Mouse (Mus musculus) limb, embryonic 10.5 days (tissue): ENCODE results near the gene Clps. TPM values are rescaled to one million over a fixed set of nuclear protein-coding genes. Genes with fewer than 3 reads are reported as not detected.

Experiments used
- DNase-seq: peaks from one replicate; pipeline ENCODE4 v3.0.0-alpha.2; 2017; ENCODE audit warnings: low spot score
- H3K27ac ChIP-seq: fragments of 300-500 bp; sonication (generic); 2 replicates; pipeline ENCODE4 v1.5.1; 2016; ENCODE audit warnings: mild to moderate bottlenecking
- H3K27me3 ChIP-seq: fragments of 300-500 bp; sonication (generic); 2 replicates; pipeline ENCODE4 v1.6.1; 2016; ENCODE audit warnings: low read depth, mild to moderate bottlenecking; ENCODE audit not compliant: poor library complexity, severe bottlenecking
- H3K36me3 ChIP-seq: fragments of 300-500 bp; sonication (generic); 2 replicates; pipeline ENCODE4 v1.6.1; 2016; ENCODE audit warnings: mild to moderate bottlenecking, moderate library complexity
- H3K4me1 ChIP-seq: fragments of 300-500 bp; sonication (generic); 2 replicates; pipeline ENCODE4 v1.6.1; 2016
- H3K4me3 ChIP-seq: fragments of 300-500 bp; sonication (generic); 2 replicates; pipeline ENCODE4 v1.5.1; 2016; ENCODE audit warnings: mild to moderate bottlenecking, moderate library complexity
- H3K9me3 ChIP-seq: fragments of 300-500 bp; sonication (generic); replicated peaks from 2 replicates; pipeline ENCODE4 v1.6.1; 2016; ENCODE audit warnings: mild to moderate bottlenecking
- WGBS: fragments of 180-500 bp; shearing (Covaris S2); methylation state at CpG from one replicate; pipeline ENCODE4 v1.1.7; 2016; 5-methylcytosine and 5-hydroxymethylcytosine counted together
- polyA plus RNA-seq: library from polyadenylated mRNA; unstranded; fragments of >200 nt; fragmentation: Nextera tagmentation; extraction: Ambion mirVana; gene quantifications from 2 replicates; pipeline ENCODE4 v1.2.1, GENCODE M21; 2016

Gene Clps
- polyA plus RNA-seq, 1 experiment from 2014 or later = not detected

DNA sequence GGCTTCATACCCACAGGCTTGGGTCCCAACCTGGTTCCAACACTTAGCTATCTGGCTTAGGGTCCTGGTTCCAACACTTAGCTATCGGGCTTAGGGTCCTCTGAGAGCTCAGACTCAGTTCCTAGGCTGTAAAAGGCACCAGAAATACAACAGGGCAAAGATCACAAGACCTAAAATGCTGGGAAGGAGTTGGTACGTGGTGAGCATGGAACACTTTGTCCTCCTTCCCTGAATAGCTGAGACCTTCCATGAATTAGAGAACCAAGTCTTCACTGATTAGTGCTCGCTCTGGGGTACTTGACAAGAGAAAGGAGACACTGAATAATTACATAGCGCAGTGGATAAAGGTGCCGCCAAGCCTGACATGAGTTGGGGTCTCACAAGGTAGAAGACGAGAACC lies 38.6 kb downstream of the Clps start:
- WGBS = 37% methylated on average over 6 of the region's 6 CpGs
- Histone ChIP-seq H3K27ac (peak overlapping the region; percentile 93; the same call in 1 of the 2 replicates), H3K27me3 (peaks cover 60% of the 10 kb centered on the region), H3K36me3 (no peaks in the 10 kb centered on the region; the same call in 1 of the 2 replicates), H3K4me1 (peaks cover 44% of the 10 kb centered on the region), H3K4me3 (peak overlapping the region; percentile 72; the same call in 1 of the 2 replicates), H3K9me3 (no peaks in the 10 kb centered on the region)
- DNase-seq = no peak

DNA sequence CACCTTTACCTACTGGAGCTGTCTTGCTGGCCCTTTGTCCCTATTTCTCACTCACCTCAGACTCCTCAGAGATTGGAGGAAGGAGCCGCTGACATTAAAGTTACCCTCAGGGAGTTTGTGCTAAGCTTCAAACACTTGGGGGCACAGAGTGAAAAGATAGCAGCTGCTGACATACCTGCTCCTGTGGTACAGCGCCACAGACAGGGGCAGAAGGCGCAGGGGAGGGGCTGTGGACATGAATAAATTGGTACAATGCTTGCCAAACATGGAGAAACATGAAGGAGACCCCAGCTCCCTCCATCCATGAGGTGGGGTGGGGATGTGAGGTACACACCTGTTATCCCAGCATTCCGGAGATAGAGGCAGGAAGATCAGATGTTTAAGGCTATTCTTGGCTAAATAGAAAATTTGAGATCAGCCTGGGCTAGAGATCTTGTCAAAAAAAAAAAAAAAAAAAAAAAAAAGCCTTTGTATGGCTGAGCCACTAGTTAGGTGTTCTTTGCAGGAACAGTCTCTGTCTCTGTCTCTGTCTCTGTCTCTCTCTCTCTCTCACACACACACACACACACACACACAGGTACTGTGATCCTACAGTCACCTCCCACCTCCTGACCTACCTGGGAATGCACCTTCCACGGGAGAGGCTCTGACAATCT lies 39.4 kb downstream of the Clps start:
- peaks cover 44% of the 10 kb centered on the region for H3K4me1 ChIP-seq
- DNase-seq = no peak
- H3K27ac ChIP-seq = no peak overlapping the region
- H3K4me3 ChIP-seq = no peak overlapping the region
- H3K36me3 ChIP-seq = no peaks in the 10 kb centered on the region; the same call in 1 of the 2 replicates
- no peaks in the 10 kb centered on the region for H3K9me3 ChIP-seq
- 58% methylated on average over 5 of the region's 5 CpGs for WGBS
- peaks cover 67% of the 10 kb centered on the region for H3K27me3 ChIP-seq

DNA sequence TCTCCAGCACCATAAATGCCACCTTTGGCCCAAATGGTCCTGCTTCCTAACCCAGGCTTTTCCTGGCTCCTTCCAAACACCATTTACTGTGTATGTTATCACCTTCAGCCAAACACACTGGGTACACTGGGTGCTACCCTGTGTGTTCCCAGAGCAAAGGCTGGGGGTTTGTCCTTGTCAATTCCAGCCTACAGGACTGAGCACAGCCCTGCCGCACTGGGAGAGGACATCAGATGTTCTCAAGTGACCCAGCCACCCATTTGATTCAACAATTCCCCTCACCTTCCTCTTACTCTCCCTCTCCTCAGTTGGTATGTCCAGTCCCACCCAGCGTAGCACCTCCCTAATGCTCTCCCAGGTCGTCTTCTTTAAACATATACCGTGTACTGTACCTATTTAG lies 40.0 kb downstream of the Clps start:
- no peak overlapping the region for H3K4me3 ChIP-seq
- peaks cover 74% of the 10 kb centered on the region for H3K27me3 ChIP-seq
- peaks cover 44% of the 10 kb centered on the region for H3K4me1 ChIP-seq
- no peaks in the 10 kb centered on the region; the same call in 1 of the 2 replicates for H3K36me3 ChIP-seq
- no peak for DNase-seq
- 77% methylated on average over 4 of the region's 4 CpGs for WGBS
- H3K27ac ChIP-seq = no peak overlapping the region
- no peaks in the 10 kb centered on the region for H3K9me3 ChIP-seq

DNA sequence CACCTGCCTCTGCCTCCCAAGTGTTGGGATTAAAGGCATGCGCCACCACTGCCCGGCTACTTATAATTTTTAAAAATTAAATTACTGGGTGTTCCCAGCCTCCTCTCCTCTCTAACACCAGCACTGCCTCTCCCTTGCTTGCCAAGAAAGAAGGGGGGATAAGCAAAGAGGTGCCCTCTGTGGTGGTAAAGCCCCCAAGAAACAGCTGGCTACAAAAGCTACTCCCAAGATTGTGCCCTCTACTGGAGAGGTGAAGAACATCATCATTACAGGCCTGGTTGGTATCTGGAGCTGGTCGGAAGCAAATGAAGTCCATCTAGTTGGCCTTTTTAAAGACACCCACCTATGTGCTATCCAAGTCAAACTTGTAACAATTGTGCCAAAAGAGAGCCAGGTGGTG lies 40.7 kb downstream of the Clps start:
- 96% methylated on average over 3 of the region's 3 CpGs for WGBS
- H3K27me3 ChIP-seq = peaks cover 80% of the 10 kb centered on the region
- H3K9me3 ChIP-seq = no peaks in the 10 kb centered on the region
- peaks cover 44% of the 10 kb centered on the region for H3K4me1 ChIP-seq
- no peak for DNase-seq
- H3K4me3 ChIP-seq = no peak overlapping the region
- H3K27ac ChIP-seq = no peak overlapping the region
- H3K36me3 ChIP-seq = no peaks in the 10 kb centered on the region; the same call in 1 of the 2 replicates

DNA sequence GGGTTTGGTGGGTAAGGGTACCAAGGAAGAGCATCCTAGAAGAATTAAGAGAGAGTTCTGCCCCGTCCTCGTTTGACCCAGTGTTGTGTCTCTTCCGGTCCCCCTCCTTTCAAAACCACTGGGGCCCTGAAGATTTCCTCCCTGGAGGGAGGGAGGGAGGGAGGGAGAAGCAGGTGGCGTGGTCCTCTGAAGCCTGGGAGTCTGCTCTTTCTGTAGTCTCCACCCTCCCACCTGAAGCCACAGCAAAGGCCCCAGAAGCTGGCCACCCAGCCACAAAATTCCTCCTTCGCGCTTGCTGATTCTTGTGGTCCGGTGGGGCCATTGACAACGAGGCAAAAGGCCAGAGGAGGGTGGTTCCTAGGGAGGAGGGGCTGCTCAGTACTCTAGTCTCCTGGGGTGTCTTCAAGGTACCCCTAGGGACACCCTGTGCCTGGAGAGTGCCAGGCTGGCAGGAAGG lies 41.9 kb downstream of the Clps start:
- WGBS = 26% methylated on average over 8 of the region's 8 CpGs
- Histone ChIP-seq H3K4me3 (peak overlapping the region; percentile 55), H3K36me3 (no peaks in the 10 kb centered on the region; the same call in 1 of the 2 replicates), H3K9me3 (no peaks in the 10 kb centered on the region), H3K27me3 (peaks cover 80% of the 10 kb centered on the region), H3K4me1 (peaks cover 42% of the 10 kb centered on the region), H3K27ac (peak overlapping the region; percentile 75)
- no peak for DNase-seq

DNA sequence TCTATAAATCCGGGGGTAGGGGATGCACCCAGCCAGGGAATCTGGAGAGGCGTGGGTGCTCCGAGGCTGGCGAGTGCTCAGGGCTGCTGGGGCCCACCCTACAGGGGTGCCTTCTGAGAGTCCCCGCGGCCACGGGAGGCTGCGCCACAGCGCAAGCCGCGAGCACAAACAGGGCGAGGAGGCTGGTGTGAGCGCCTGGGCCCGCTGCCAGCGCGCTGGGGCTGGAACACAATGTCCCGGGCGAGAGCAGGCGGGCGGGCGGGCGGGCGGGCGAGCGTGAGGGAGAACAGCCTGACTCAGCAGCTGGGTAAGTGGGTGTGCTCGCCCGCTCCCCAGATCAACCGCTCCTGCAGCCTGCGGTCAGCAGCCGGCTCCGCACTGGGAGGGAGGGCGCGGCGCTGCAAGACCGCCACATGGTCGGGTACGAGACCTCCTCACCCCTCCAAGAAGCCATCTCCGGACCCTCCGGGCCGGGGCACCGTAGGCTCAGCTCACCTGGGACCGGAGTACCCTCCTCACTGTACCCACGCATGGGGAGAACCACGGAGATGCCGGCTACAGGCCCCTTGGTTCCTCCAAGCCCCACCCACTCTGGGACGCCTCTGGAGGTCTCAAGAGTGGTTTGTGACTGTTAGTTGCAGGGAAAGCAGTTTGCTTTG lies 42.5 kb downstream of the Clps start:
- H3K4me3 ChIP-seq = peak overlapping the region; percentile 55
- peak; percentile 71 for DNase-seq
- under 1% methylated on average over 46 of the region's 46 CpGs for WGBS
- H3K9me3 ChIP-seq = no peaks in the 10 kb centered on the region
- H3K27ac ChIP-seq = peak overlapping the region; percentile 75
- peaks cover 80% of the 10 kb centered on the region for H3K27me3 ChIP-seq
- H3K36me3 ChIP-seq = no peaks in the 10 kb centered on the region; the same call in 1 of the 2 replicates
- H3K4me1 ChIP-seq = peaks cover 36% of the 10 kb centered on the region

DNA sequence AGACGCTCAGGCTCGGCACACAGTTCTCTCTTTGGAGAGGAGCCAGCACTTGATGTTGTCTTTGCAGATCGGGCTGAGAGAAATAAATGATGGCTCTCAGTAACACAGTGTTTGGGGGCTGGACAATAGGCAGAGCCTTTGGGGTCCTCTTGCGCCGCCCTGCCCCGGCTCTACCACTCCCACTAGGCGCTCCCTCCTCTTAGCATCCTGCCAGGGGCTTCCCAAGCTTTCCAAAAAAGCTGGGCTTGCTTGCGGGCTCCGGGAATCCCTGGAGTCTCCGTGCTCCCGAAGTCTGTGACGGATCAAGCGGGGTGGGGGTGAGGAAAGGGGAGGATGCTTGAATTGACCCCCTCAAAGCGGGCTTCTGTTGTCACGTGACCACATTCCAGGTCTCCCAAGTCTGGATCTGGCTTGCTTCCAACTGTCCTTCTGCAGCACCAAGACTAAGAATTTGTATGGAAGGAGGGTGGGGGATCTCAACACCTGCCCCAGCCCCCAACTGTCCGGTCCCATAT lies 43.1 kb downstream of the Clps start, which contains the start of gene Fkbp5:
TSS of gene Fkbp5 (minus strand) at position 87 of the 515 bp plus-strand sequence.
- Histone ChIP-seq H3K9me3 (no peaks in the 10 kb centered on the region), H3K4me1 (peaks cover 39% of the 10 kb centered on the region), H3K27me3 (peaks cover 86% of the 10 kb centered on the region), H3K27ac (peak within 1 kb of the TSS; percentile 75), H3K4me3 (peak within 1 kb of the TSS; percentile 55), H3K36me3 (no peaks in the 10 kb centered on the region; the same call in 1 of the 2 replicates)
- DNase-seq = no peak
- WGBS = 4% methylated on average over 16 of the region's 16 CpGs

DNA sequence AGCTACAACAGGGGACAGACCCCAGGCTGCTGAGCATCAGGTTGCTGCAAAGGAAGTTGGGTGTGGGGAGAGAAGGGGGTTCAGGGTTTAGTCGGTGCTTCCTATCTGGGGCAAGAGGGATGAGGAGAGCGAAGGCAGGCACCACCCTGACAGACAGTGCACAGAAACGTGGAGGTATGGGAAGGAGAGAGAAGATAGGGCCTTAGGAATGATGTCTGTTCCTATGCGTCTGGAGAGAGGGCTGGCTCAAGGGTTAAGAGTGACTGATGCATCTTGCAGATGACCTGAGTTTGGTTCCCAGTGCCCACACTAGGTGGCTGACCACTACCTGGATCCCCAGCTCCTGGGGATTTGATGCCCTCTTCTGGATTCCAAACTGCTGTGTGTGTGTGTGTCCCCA lies 43.7 kb downstream of the Clps start:
- H3K4me3 ChIP-seq = no peak overlapping the region; the same call in 1 of the 2 replicates
- peaks cover 39% of the 10 kb centered on the region for H3K4me1 ChIP-seq
- no peak for DNase-seq
- no peak overlapping the region for H3K27ac ChIP-seq
- H3K36me3 ChIP-seq = no peaks in the 10 kb centered on the region; the same call in 1 of the 2 replicates
- WGBS = 73% methylated on average over 4 of the region's 4 CpGs
- peaks cover 85% of the 10 kb centered on the region for H3K27me3 ChIP-seq
- no peaks in the 10 kb centered on the region for H3K9me3 ChIP-seq

DNA sequence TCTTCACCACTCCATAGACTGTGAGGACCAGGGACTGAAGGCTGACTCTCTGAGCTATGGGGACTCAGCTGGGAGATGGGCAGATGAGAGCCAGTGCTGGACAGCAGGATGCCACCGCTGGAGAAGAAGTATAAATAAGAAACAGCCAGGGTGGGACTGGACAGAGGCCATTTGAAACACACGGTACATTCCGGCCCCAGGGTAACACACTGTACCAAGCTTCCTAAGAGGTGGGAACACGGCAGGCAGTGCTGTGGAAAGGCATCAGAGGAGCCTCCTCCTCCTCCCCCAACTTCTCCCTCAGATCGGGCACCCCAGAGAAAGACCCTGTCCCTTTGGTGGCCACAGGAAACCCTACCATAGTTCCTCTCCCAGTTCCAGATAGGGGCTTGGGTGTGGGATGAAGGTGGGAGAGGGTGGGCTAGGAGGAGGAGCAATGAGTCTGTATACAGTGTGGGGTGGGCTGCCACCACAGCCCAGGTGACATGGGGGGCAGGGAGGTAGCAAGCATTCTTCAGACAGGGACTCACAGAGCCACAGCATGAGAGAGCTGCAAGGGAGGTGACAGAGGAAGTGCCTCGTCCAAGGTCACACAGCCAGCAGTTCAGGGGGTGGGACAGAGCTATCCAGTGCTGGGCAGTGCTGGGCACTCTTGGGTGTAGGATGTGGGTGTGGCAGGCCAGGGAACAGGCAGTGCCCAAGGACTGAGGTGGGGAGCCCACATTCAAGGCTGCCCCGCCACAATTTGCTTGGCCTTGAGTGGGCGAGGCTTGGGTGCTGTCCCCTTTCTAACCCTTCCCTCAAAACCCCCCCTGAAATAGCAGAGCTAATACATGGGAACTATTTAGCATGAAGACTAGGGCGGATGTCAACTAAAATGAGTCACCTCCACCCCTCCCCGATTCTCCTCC lies 44.9 kb downstream of the Clps start:
- DNase-seq = no peak
- H3K27ac ChIP-seq = no peak overlapping the region
- WGBS = 70% methylated on average over 10 of the region's 10 CpGs
- peaks cover 44% of the 10 kb centered on the region for H3K4me1 ChIP-seq
- H3K4me3 ChIP-seq = no peak overlapping the region
- H3K9me3 ChIP-seq = no peaks in the 10 kb centered on the region
- no peaks in the 10 kb centered on the region; the same call in 1 of the 2 replicates for H3K36me3 ChIP-seq
- peaks cover 84% of the 10 kb centered on the region for H3K27me3 ChIP-seq

DNA sequence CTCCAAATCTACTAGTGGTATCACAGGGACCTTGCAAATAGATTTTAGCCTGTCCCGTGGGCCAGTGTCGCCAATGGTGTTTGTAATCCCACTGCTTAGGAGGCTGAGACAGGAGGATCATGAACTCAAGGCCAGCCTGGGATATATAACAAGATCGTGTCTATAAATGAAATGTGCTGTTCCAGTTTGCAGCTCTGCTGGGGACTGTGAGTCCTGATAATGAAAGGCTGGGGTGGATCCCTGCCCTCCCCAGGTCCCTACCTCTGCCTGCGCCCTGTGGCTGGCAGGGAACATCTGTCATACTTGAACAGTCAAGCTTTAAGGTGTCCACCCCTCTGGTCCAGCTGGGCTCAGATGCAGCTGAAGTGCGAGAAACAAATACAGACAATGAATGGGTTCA lies 46.0 kb downstream of the Clps start:
- Histone ChIP-seq H3K36me3 (no peaks in the 10 kb centered on the region; the same call in 1 of the 2 replicates), H3K9me3 (no peaks in the 10 kb centered on the region), H3K27ac (no peak overlapping the region), H3K4me1 (peaks cover 50% of the 10 kb centered on the region), H3K4me3 (no peak overlapping the region), H3K27me3 (peaks cover 74% of the 10 kb centered on the region)
- WGBS = 84% methylated on average over 5 of the region's 5 CpGs
- DNase-seq = no peak

DNA sequence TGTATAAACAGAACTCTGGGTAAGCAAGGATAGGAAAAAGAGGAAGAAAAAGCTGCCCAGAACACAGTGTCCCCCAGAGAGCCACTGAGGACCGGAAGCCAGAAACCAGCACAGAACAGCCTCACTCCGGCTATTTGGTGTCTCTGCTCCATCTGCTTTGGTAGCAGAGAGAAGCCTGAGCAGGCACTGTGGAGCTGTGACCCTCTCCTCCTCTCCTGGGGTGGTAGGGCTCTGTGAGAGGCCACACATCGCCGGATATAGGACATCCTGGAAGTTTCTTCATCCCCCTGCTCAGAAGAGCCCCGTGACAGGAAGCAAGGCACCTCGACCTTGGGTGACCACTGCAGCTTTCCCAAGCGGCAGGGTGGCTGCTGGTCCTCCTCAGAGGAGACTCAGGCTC lies 46.7 kb downstream of the Clps start:
- H3K4me1 ChIP-seq = peaks cover 48% of the 10 kb centered on the region
- no peak for DNase-seq
- 67% methylated on average over 7 of the region's 7 CpGs for WGBS
- no peak overlapping the region for H3K4me3 ChIP-seq
- H3K9me3 ChIP-seq = no peaks in the 10 kb centered on the region
- H3K27me3 ChIP-seq = peaks cover 69% of the 10 kb centered on the region
- no peak overlapping the region; the same call in 1 of the 2 replicates for H3K27ac ChIP-seq
- no peaks in the 10 kb centered on the region; the same call in 1 of the 2 replicates for H3K36me3 ChIP-seq

DNA sequence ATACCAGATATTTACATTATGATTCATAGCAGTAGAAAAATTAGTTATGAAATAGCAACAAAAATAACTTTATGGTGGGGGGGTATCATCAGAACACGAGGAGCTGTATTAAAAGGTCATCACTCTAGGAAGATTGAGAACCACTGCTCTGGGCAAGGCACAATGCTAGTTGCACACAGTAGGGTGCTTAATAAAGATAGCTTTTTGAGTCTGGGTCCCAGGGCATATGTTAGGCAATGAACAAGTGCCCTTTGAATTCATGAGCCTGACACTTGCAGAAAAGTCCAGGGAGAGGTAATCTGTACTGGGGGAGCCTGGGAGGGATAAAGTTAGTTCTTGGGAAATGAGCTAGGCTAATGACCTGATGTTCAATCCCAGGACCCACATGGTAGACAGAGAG lies 47.2 kb downstream of the Clps start:
- Histone ChIP-seq H3K4me1 (peaks cover 43% of the 10 kb centered on the region), H3K27ac (no peak overlapping the region)
- 80% methylated on average over 1 of the region's 1 CpGs for WGBS

More for the DNA sequence above, 47.2 kb downstream of the Clps start:
- Histone ChIP-seq H3K36me3 (no peaks in the 10 kb centered on the region), H3K27me3 (peaks cover 64% of the 10 kb centered on the region), H3K4me3 (no peak overlapping the region), H3K9me3 (no peaks in the 10 kb centered on the region)
- DNase-seq = no peak
